Mouse (Mus musculus): ENCODE results near the gene Gpr50. TPM values are rescaled to one million over a fixed set of nuclear protein-coding genes. Genes with fewer than 3 reads are reported as not detected.
A peak's percentile ranks its signal among the peaks of the same experiment; 100 is the strongest.

Gpr50 gene
- polyA plus RNA-seq (2011; ENCODE audit: insufficient read depth, insufficient read length, low read depth, missing spikeins): 0.21 TPM in 1 of 2 replicates, not detected in the other

DNA sequence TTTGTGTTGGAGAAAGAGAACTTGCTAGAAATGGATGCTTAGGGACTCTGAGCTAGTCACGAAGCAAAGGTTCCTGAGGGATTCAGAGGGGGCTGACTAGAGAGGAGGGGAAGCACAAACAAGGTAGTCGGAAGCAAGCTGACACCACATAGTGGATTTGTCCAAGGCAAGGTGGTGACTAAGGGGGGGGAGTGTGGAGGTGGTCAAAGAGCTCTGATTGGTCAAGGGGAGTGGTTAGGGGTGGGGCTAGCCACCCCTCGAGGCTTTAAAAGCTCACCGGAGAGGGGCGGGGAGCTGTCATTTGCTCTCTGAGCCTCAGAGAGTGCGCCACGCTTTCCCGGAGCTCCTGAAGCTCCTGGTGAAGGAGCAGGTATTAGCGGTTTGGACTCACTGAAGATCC lies at the start of gene Gpr50:
TSS of gene Gpr50 (plus strand) at position 294 of the 400 bp plus-strand sequence.
- TF ChIP-seq CTCF (IDR thresholded peaks at IDR 0.05; ENCODE audit: low read depth, low read length) (no peak), EP300 (IDR thresholded peaks at IDR 0.05; ENCODE audit: insufficient read depth, low read depth, low read length) (no peak), POLR2A (IDR thresholded peaks at IDR 0.05; ENCODE audit: insufficient read depth, low read length) (no peak)
- Histone ChIP-seq H3K4me3 (ENCODE audit: low read depth, low read length) (peak within 1 kb of the TSS; percentile 60), H3K27ac (ENCODE audit: insufficient read depth, low read length) (no peak within 1 kb of the TSS), H3K27me3 (ENCODE audit: control insufficient read depth, insufficient read depth, low read length, poor library complexity, severe bottlenecking) (peaks cover 16% of the 10 kb centered on the region), H3K36me3 (ENCODE audit: control insufficient read depth, insufficient read depth, low read length, poor library complexity, severe bottlenecking) (no peaks in the 10 kb centered on the region), H3K9me3 (replicated peaks; ENCODE audit: control insufficient read depth, insufficient read depth, low read length, poor library complexity, severe bottlenecking) (no peaks in the 10 kb centered on the region), H3K9ac (ENCODE audit: low read depth, poor library complexity, severe bottlenecking) (peak within 1 kb of the TSS; percentile 58; the same call in 1 of the 2 replicates), H3K4me1 (ENCODE audit: control insufficient read depth, insufficient read depth, low read length) (no peaks in the 10 kb centered on the region)

DNA sequence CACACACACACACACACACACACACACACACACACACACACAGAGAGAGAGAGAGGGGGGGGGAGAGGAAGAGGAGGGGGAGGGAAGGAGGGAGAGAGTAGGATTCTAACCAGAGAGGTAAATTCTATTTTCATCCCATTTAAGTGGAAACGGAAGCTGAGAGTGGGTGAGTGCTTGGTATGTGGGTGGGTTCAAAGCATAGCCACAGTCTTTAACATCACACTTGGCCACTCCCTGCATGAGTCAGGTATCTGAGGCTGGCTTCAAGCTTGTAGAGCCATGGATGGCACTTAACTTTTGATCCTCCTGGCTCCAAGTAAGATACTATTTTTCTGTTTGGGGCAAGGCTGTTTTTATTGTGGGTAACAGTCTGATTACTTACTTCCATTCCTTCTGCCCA lies 41.2 kb upstream of the Gpr50 start:
- Histone ChIP-seq H3K27ac (ENCODE audit: insufficient read depth, low read length) (no peak overlapping the region), H3K27me3 (ENCODE audit: control insufficient read depth, insufficient read depth, low read length, poor library complexity, severe bottlenecking) (no peaks in the 10 kb centered on the region), H3K4me1 (ENCODE audit: control insufficient read depth, insufficient read depth, low read length) (no peaks in the 10 kb centered on the region), H3K9ac (ENCODE audit: low read depth, poor library complexity, severe bottlenecking) (no peak overlapping the region), H3K9me3 (replicated peaks; ENCODE audit: control insufficient read depth, insufficient read depth, low read length, poor library complexity, severe bottlenecking) (no peaks in the 10 kb centered on the region), H3K36me3 (ENCODE audit: control insufficient read depth, insufficient read depth, low read length, poor library complexity, severe bottlenecking) (no peaks in the 10 kb centered on the region), H3K4me3 (ENCODE audit: low read depth, low read length) (no peak overlapping the region)
- TF ChIP-seq POLR2A (IDR thresholded peaks at IDR 0.05; ENCODE audit: insufficient read depth, low read length) (no peak), EP300 (IDR thresholded peaks at IDR 0.05; ENCODE audit: insufficient read depth, low read depth, low read length) (no peak), CTCF (IDR thresholded peaks at IDR 0.05; ENCODE audit: low read depth, low read length) (no peak)

DNA sequence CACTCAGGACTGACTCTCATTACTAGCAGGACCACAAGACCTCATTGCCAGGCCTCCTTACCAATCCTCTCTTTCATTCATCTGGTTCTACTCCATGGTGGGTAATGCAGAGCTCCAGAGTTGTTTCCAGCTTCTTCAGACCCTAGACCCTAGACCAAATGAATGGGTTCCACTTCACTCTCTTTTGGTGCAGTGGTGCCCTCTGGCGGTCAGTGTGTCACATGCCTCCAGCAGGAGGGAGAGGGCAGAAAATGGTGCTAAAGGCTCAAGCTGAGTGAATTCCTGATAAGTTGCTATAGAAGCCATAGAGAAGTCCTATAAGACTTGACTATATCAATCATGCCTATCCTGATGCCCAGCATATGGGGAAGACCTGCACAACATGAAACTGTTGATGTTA lies 39.6 kb upstream of the Gpr50 start:
- Histone ChIP-seq H3K9ac (ENCODE audit: low read depth, poor library complexity, severe bottlenecking) (no peak overlapping the region), H3K27me3 (ENCODE audit: control insufficient read depth, insufficient read depth, low read length, poor library complexity, severe bottlenecking) (no peaks in the 10 kb centered on the region), H3K27ac (ENCODE audit: insufficient read depth, low read length) (no peak overlapping the region), H3K9me3 (replicated peaks; ENCODE audit: control insufficient read depth, insufficient read depth, low read length, poor library complexity, severe bottlenecking) (no peaks in the 10 kb centered on the region), H3K4me1 (ENCODE audit: control insufficient read depth, insufficient read depth, low read length) (no peaks in the 10 kb centered on the region), H3K4me3 (ENCODE audit: low read depth, low read length) (no peak overlapping the region), H3K36me3 (ENCODE audit: control insufficient read depth, insufficient read depth, low read length, poor library complexity, severe bottlenecking) (no peaks in the 10 kb centered on the region)
- TF ChIP-seq CTCF (IDR thresholded peaks at IDR 0.05; ENCODE audit: low read depth, low read length) (peak; percentile 60), EP300 (IDR thresholded peaks at IDR 0.05; ENCODE audit: insufficient read depth, low read depth, low read length) (no peak)

DNA sequence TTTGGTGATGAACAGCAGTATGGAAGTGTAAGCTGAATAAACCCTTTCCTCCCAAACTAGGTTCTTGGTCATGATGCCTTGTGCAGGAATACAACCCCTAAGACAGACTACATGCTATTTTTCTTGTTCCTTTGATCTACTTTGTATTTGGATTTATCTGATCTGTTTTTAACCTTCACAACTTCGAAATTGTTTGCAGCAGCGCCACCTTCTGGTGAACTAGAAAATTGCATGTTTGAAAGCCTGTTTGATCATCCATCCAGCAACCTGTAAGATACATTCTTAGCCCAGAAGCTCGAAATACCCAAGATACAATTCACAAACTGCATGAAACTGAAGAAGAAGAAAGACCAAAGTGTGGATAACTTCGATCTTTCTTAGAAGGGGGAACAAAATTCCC lies 35.2 kb upstream of the Gpr50 start:
- Histone ChIP-seq H3K9me3 (replicated peaks; ENCODE audit: control insufficient read depth, insufficient read depth, low read length, poor library complexity, severe bottlenecking) (no peaks in the 10 kb centered on the region), H3K27ac (ENCODE audit: insufficient read depth, low read length) (no peak overlapping the region), H3K4me3 (ENCODE audit: low read depth, low read length) (no peak overlapping the region), H3K9ac (ENCODE audit: low read depth, poor library complexity, severe bottlenecking) (no peak overlapping the region), H3K36me3 (ENCODE audit: control insufficient read depth, insufficient read depth, low read length, poor library complexity, severe bottlenecking) (no peaks in the 10 kb centered on the region), H3K4me1 (ENCODE audit: control insufficient read depth, insufficient read depth, low read length) (no peaks in the 10 kb centered on the region), H3K27me3 (ENCODE audit: control insufficient read depth, insufficient read depth, low read length, poor library complexity, severe bottlenecking) (no peaks in the 10 kb centered on the region)
- peak; percentile 0 for TF ChIP-seq CTCF (IDR thresholded peaks at IDR 0.05; ENCODE audit: low read depth, low read length)
- no peak for TF ChIP-seq EP300 (IDR thresholded peaks at IDR 0.05; ENCODE audit: insufficient read depth, low read depth, low read length)

DNA sequence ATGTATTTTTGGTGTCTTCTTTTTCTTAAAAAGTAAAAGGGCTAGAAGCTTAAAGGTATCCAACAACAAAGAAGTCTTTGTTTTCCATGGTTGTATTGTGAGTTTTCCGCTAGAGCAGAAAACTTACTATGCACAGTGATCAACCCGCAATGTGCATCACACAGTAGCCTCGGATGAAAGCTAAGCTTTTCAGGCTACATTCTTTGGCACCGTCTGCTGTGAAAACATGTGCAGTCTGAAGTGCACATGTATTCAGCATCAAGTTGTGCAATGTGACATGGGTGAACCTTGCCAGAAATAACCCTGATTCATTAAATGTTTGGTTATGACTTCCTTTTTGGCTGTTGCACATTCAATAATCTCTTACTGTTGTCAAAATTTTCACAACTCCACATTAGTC lies 32.8 kb upstream of the Gpr50 start:
- Histone ChIP-seq H3K36me3 (ENCODE audit: control insufficient read depth, insufficient read depth, low read length, poor library complexity, severe bottlenecking) (no peaks in the 10 kb centered on the region), H3K27me3 (ENCODE audit: control insufficient read depth, insufficient read depth, low read length, poor library complexity, severe bottlenecking) (no peaks in the 10 kb centered on the region), H3K27ac (ENCODE audit: insufficient read depth, low read length) (no peak overlapping the region), H3K4me3 (ENCODE audit: low read depth, low read length) (no peak overlapping the region), H3K9ac (ENCODE audit: low read depth, poor library complexity, severe bottlenecking) (no peak overlapping the region), H3K9me3 (replicated peaks; ENCODE audit: control insufficient read depth, insufficient read depth, low read length, poor library complexity, severe bottlenecking) (no peaks in the 10 kb centered on the region), H3K4me1 (ENCODE audit: control insufficient read depth, insufficient read depth, low read length) (no peaks in the 10 kb centered on the region)
- TF ChIP-seq EP300 (IDR thresholded peaks at IDR 0.05; ENCODE audit: insufficient read depth, low read depth, low read length) (no peak), POLR2A (IDR thresholded peaks at IDR 0.05; ENCODE audit: insufficient read depth, low read length) (no peak), CTCF (IDR thresholded peaks at IDR 0.05; ENCODE audit: low read depth, low read length) (no peak)

DNA sequence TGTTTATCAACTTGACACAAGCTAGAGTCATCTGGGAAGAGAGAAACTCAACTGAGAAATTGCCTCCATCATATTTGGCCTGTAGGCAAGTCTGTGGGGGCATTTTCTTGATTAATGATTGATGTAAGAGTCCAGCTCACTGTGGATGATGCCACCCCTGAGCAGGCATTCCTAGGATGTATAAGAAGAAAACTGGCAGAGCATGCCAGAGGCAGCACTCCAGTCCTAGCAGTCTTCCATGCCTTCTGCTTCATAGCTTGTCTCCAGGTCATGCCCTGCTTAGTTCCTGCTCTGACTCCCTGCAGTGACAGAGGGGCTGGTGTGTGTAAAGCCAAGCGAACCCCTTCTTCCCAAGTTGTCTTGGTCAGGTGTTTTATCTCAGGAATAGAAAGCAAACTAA lies 32.3 kb upstream of the Gpr50 start:
- TF ChIP-seq POLR2A (IDR thresholded peaks at IDR 0.05; ENCODE audit: insufficient read depth, low read length): no peak
- no peak for TF ChIP-seq CTCF (IDR thresholded peaks at IDR 0.05; ENCODE audit: low read depth, low read length)
- no peak for TF ChIP-seq EP300 (IDR thresholded peaks at IDR 0.05; ENCODE audit: insufficient read depth, low read depth, low read length)
- no peaks in the 10 kb centered on the region for H3K27me3 ChIP-seq (ENCODE audit: control insufficient read depth, insufficient read depth, low read length, poor library complexity, severe bottlenecking)
- no peak overlapping the region for H3K4me3 ChIP-seq (ENCODE audit: low read depth, low read length)
- H3K9ac ChIP-seq (ENCODE audit: low read depth, poor library complexity, severe bottlenecking): no peak overlapping the region
- no peaks in the 10 kb centered on the region for H3K36me3 ChIP-seq (ENCODE audit: control insufficient read depth, insufficient read depth, low read length, poor library complexity, severe bottlenecking)
- H3K27ac ChIP-seq (ENCODE audit: insufficient read depth, low read length): no peak overlapping the region
- no peaks in the 10 kb centered on the region for H3K9me3 ChIP-seq (replicated peaks; ENCODE audit: control insufficient read depth, insufficient read depth, low read length, poor library complexity, severe bottlenecking)
- no peaks in the 10 kb centered on the region for H3K4me1 ChIP-seq (ENCODE audit: control insufficient read depth, insufficient read depth, low read length)
